Mouse (Mus musculus) hematopoietic stem cell, adult 5-6 weeks (primary cell): ENCODE data around the gene Aspdh. TPM values are rescaled to one million over a fixed set of nuclear protein-coding genes. Genes with fewer than 3 reads are reported as not detected.

Source experiments
- ATAC-seq, 2 experiments: fragments of 125-278 bp in 1 of 2; replicated peaks in 1 of 2; 2 replicates each; pipeline ENCODE4 v1.8.0; 2016 to 2017; ENCODE audit warnings: inconsistent platforms in 2 of 2, mild to moderate bottlenecking in 2 of 2, moderate number of reproducible peaks in 2 of 2, low read depth in 1 of 2, moderate TSS enrichment in 1 of 2; ENCODE audit not compliant: low FRiP score in 2 of 2, poor library complexity in 2 of 2, severe bottlenecking in 2 of 2, insufficient read depth in 1 of 2, low TSS enrichment in 1 of 2
- total RNA-seq: library from RNA; stranded (forward); fragments of 172-1452, 232-1000 nt; gene quantifications from 2 replicates; pipeline ENCODE4 v1.2.3, GENCODE M21; 2017

Aspdh gene
- total RNA-seq, 1 experiment from 2014 or later, result not detected

DNA sequence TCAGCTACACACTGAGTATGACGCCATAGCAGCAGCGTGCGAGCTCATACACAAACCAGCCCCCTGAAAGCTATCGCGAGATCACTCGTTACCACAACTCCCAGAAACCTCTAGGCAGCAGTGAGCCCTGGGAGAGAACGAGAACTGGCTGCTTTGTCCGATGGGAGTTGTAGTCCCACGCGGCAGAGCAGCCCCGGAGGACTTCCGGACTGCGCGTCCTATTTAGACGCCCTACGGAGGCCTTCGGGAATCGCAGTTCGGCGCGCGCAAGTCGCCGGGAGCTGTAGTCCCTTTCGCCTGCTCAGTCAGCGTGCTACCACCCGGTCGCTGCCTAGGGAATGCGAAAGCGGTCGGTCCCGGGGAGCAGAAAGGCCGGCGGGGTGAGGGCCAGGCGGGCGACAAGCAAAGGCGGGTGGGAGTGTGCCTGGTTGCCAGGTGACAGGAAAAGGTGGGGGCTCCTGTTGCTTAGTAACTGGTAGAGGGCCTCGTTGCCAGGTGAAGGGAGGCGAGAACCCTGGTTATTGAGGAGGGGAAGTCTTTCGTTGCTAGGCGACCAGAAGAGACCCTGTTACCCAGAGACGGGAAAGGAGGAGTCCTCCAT lies 2.7 kb downstream of the Aspdh start, which contains the start of gene Josd2:
Gene Josd2 (plus strand): TSS at position 170 of the 601 bp plus-strand sequence.
- peak; percentile 94 to 96 for ATAC-seq

DNA sequence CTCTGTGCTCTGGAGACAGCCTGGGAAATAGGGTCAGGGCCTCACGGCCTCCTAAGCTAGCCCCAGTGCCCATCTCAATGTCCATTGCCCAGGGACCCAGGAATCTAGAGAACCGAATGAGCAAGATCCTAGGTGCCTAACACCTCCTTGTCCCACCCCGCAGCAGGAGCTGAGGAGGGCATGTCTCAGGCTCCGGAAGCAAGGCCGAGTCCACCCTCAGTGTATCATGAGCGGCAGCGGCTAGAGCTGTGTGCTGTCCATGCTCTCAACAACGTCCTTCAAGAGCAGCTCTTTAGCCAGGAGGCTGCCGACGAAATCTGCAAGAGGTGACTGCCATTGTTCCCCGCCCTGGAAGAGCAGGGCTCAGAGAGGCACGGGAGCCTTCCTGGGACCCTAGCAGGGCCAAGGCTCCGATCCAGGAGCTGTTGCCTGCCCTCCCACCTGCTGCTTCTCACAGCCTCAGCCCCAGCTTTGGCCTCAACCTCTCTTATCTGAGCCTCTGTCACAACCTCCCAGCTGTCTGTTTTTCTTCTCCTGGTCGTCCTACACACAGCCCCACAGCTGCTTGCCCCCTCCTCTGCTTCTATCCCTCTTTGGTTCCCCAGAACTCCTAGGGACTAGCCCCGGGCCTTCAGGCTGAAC lies 3.6 kb downstream of the Aspdh start:
- ATAC-seq, result no peak

DNA sequence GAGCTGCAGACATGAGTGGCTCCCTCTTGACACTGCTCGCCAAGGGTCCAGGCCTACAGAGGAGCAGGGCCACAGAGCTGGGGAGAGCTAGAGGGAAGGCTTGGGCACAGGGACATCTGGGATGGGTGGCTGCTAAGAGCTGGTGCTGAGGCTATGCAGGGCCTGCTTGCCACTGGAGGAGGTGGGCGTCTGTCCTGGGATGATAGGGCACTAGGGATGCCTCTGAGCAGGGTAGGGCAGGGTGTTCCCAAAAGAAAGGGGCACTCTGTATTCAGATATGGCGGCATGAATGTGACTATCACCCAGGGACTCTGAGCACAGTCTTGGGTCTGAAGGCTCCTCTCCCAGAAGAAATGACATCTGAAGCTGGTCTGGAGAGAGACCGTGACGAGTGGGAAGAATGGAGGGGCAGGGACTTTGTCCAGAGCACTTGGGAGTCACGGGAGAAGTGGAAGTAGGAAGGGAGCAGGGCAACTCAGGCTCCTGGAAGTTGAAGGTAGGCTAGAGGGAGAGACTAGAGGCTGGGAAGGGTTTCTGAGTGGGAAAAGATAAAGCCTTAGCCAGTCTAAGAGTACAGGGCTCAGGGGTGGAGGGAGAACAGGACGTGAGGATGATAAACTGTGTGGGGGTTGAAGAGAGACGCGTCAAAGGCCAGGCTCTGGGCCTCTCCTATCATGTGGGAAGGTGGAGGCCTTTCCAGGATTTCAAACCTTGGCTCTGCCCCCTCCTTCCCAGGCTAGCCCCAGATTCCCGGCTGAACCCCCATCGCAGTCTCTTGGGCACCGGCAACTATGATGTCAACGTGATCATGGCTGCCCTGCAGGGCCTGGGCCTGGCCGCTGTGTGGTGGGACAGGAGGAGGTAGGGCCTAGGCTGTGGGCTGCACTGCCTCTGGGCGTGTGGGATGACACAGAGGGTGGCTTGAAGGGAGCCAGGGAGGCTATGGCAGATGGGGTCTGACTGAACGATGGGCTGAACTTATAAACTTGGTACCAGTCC lies 4.8 kb downstream of the Aspdh start:
- ATAC-seq, result no peak

DNA sequence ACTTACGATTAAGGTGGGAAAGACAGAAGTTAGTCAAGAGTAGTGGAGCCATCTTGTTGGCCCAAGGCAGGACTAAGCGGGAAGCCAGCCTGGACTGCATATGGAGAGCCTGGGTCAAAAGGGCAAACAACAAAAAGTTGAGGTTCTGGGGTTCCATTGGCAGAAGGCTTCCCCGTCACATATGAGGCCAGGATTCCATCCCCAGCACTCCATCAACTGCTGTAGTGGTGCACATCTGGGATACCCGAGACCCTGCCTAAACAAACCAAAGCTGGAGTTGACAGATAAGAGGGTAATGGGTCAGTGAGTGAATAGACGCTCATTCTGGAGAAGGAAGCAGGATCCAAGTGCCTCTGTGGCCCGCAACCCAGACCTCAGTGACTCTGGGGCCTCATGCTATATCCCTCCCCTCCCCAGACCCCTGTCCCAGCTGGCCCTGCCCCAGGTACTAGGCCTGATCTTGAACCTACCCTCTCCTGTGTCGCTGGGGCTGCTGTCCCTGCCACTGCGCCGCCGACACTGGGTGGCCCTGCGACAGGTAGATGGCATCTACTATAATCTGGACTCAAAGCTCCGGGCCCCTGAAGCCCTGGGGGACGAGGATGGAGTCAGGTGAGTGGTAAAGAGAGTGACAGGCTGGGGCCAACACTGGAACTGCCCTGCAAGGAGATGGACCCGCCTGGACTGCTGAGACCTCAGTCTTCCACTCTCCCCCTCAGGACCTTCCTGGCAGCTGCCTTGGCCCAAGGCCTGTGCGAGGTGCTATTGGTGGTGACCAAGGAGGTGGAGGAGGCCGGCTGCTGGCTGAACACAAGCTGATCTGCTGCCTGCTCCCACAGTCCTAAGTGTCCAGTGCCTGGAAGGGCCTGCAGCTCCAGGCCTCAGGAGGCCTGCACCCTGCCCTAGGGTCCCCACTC lies 5.8 kb downstream of the Aspdh start:
- no peak for ATAC-seq

DNA sequence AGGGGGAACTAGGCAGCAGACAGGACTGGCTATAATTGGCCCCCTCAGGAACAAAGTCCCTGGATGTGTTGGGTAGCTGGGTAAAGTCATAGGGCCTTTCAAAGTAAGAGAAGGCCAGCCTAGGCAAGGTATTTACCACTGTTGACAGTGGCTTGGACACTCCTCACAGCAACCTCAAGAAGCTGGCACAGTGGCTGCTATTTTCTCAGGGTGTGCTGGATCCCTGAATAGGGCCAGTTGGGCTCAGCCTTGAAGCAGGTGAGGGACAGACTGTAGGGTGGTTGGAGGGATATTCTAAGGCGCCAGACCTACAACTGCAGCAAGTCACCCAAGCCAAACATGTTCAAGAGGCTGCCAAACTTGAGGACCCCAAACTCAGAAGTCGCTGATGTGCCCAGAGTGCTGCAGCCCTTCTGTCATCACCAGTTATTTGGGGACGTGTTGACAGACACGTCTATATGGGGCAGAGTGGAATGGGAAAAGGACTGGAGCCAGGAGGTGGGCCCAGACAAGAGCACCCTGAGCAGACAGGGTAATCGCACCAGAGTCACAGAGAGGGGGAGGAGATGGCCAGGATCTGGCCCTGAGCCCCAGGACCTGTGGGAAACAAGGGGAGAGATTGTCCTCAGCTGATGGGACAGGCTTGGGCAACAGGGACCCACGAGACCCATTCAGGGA lies 6.8 kb downstream of the Aspdh start:
- no peak for ATAC-seq

DNA sequence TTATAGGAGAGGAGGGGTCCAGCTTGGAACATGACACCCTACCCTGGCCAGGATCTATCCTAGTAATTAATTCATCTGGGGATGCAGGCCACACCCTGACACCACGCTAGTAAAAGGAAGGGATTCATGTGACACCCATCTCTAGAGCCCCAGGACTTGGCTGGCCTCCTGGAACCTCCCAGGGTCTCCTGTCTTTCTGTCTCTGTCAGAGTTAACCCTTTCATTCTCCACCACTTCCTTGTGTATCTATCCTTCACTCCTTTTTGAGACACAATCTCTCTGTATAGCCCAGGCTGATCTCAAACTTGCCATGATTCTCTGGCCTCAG lies 7.3 kb downstream of the Aspdh start:
- no peak for ATAC-seq

DNA sequence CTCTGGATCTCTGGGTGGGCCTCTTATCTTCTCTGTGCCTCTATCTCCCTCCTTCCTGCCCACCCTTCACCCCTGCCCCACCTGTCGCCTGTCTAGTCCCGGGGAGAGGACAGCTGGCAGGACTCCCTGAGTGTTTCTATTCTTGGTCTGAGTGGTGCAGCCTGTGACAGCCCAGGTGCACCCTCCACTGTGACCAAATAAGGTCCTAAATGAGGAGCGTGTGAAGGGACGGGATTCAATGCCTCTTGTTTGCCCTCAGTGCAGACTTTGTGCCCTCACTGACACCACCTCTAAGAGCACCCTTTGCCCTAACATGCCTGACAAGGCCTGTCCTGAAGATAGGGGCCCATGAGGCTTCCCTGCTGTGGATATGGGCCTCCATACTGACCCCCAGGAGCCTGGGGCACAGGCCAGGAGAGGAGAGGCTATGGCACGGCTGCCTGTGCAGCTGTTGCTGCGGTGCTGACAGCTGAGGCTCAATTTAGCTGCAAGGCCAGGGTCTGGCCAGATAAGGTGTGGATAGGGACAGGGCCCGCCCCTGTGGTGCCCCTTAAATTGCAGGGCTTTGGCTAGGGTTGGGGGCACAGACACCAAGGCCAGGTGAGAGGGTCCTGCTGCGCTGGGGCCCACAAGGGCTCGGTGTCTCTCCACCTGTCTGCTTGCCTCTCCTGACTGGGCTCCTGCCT lies 7.9 kb downstream of the Aspdh start:
- no peak for ATAC-seq

DNA sequence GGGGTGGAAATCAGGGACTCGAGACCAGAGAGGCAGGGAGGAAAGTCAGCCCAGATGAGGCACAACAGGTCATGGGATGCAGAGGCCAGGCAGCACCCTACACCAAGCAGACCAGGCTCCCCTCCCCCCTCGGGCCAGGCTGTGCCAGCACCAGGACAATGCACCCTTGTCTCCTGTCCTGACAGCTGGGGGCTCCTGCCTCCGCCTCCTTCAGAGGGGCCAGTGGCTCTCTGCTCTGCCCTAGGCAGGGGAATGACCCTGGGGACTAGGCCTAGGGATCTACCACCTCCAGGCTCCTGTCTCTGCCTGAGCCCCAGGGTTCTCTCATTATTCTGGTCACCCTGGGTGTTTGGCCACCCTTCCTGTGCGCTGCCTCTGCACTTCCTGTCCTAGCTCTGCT lies 9.2 kb downstream of the Aspdh start:
- ATAC-seq, result no peak

DNA sequence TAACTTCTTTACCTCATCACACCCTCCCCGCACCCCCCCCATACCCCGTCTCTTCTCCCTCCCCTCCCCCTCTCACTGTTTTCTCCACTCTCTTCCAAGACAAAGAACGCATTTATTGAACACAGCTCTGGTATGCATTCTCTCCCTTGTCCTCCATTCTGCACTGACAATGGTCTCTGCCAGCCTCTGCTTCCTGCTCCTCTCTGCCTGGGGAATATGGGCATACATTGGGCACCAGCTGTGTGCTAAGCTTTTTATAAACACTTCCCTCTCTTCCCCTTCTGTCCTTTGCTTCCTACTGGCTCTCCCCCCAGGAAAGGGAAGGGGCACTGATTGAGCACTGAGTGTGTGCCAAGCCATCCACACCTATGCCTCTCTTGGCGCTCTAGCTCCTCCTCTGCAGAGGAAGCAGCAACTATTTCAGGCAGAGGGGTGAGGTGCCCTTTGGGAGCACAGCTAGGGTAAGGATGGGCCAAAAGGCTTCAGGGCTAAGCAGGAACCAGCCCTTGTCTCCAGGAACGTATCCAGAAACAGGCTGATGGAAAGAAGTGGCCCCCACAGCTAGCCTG lies 9.9 kb downstream of the Aspdh start:
- ATAC-seq, result no peak

DNA sequence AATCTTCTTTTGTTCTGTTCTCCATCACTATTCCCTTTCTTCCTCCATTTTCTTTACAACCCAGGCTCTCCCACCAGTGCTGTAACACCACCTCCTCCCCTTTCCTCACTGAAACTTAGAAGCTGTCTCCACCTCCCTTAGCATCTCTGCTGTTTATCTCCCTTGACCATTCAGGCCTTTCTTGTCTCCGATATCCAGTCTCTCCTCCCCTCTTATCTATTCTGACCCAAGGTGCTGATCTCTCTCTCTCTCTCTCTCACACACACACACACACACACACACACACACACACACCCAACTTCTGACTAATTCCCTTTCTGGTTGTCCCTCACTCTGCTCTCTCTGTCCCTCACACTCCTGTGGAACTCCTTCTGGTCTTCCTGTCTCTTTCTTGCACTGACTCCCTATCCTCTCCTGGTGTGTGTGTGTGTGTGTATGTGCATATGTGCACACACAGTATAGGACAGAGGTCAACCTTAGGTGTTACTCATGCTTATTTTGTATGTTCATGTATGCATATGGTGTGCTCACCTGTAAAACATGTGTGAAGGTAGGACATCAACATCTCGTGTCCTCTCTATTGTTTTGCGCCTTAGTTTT lies 17.7 kb downstream of the Aspdh start:
- ATAC-seq, result no peak

DNA sequence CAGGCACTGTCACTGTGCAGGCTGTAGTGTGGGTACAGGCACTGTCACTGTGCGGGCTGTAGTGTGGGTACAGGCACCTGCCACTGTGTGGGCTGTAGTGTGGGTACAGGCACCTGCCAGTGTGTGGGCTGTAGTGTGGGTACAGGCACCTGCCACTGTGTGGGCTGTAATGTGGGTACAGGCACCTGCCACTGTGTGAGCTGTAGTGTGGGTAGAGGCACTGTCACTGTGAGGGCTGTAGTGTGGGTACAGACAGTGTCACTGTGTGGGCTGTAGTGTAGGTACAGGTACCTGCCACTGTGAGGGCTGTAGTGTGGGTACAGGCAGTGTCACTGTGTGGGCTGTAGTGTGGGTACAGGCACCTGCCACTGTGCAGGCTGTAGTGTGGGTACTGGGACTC lies 18.9 kb downstream of the Aspdh start:
- ATAC-seq, result no peak

DNA sequence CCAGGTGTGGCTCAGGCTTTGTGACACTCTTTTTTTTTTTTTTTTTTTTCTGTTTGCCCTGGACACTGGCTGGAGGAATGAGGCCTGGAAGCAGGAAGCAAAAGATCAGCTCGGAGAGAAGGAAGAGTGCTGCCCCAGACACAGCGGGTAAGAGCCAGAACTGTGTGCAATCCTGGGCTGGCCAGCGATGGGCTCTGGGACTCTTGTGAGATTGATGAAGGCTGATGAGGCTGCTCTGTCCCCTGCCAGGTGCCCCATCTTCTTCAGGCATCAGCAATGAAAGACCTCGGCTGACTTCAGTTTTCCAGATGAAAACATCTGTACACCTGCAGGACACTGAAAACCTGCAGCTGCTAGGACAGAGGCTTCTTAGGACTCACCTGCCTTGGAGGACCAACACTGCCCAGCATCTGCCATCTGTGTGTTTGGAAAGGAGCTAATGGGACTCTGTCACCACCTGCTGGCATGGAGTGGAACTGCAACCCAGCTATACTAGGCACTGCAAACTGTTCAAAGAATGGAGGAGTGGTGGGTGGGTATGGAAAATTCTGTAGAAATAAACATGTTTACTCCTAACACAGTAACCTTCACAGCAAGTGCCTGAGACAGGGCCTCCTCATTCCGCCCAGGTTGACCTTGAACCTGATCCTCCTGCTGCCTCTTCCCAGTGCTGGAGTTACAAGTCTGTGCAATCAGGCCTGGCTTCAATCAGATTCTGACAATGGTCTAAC lies 19.8 kb downstream of the Aspdh start:
- peak; percentile 72 to 73 for ATAC-seq

DNA sequence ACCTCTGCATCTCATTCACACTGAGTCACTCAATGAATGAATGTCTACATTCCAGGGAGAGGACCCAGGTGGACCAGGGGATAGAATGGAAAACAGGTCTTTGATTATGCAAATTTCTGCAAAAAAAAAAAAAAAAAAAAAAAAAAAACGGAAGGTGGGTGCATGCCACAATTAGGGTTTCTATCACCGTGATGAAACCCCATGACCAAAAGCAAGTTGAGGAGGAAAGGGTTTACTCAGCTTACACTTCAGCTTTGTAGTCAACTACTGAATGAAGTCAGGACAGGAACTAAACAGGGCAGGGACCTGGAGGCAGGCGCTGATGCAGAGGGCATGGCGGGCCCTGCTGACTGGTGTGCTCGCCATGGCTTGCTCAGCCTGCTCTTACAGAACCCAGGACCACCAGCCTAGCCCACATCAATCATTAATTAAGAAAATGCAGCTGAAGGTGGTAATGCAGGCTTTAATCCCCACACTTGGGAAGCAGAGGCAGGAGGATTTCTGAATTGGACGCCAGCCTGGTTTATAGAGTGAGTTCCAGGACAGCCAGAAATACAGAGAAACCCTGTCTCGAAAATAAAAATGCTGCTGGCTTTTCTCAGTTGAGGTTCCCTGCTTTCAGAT lies 20.5 kb downstream of the Aspdh start:
- ATAC-seq, result no peak

DNA sequence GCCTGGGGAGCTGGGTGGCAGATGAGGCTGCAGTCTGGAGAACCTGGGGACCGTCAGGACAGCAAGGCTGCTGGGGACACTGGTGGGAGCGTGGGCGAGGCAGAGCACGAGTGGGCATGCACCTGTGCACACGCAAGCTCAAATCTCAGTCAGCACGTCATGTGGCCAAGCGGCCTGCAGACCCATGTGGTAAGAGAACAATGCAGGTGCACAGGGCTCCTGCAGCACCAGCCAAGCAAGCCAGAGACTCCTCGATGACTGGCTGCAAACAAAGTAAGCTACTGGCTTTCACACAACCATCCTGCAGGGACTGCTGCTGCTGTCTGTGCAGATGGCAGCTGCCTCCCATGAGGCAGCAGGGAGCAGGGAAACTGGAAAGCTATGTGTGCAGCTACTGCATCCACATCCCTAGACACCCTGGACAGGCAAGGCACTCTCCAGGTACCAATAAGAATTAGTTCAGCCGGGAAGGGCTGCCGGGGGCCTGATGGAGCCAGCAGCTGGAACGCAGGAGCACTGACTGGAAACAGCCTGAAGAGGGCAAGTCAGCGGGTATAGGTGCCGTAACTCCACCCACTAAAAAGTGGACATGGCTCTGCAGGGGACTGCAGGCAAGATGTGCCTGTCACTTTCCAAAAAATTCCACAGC lies 21.9 kb downstream of the Aspdh start:
- no peak for ATAC-seq
